Mouse (Mus musculus) stomach, adult 2 months (tissue): ENCODE data around the gene Zfp507. TPM values are rescaled to one million over a fixed set of nuclear protein-coding genes. Genes with fewer than 3 reads are reported as not detected.

Experiments
- polyA plus RNA-seq: library from polyadenylated mRNA; depleted of rRNA; stranded (reverse); fragments of >200 nt; gene quantifications from 2 replicates; pipeline ENCODE4 v1.2.3, GENCODE M21; 2012; rRNA removed

Zfp507 gene
- polyA plus RNA-seq: 1.3 and 2.1 TPM in 2 replicates

GRCm38 (mm10) chr7:35802906-35803595 is at the start of gene Zfp507:
Gene Zfp507 (minus strand): TSS chr7:35803003.

GRCm38 (mm10) chr7:35754033-35754885 is 48.5 kb downstream of the Zfp507 start, which contains the start of gene Dpy19l3:
Gene Dpy19l3 (minus strand): TSS chr7:35754454.

Other genes with a start within 250 kb of the Zfp507 start
- gene Nudt19, start 246.7 kb downstream of the Zfp507 start, polyA plus RNA-seq: 21.2 and 54.4 TPM in 2 replicates
- 0.08 and 0.10 TPM in 2 replicates for gene Rgs9bp, start 217.4 kb downstream of the Zfp507 start, polyA plus RNA-seq
- gene Ankrd27, start 216.8 kb downstream of the Zfp507 start, polyA plus RNA-seq: 7.5 and 7.7 TPM in 2 replicates
- 14.6 and 19.6 TPM in 2 replicates for gene Pdcd5, start 155.5 kb downstream of the Zfp507 start, polyA plus RNA-seq
- gene Dpy19l3, start 48.5 kb downstream of the Zfp507 start, polyA plus RNA-seq: 0.46 and 0.91 TPM in 2 replicates